Comparison of ENCODE assay signal across 8 mouse cellular contexts in genomic region chr7:28982274-28983013, GRCm38 (mm10). TPM values are rescaled to one million over a fixed set of nuclear protein-coding genes. Genes with fewer than 3 reads are reported as not detected.
DNase-seq lines count a peak whose midpoint lies in the region; ATAC-seq lines count a peak whose summit lies in the region.

No protein-coding gene starts in this region.

- ATAC-seq in activated CD4-positive, CD25-positive, alpha-beta regulatory T cell, adult 4 months: peak; percentile 83
- ATAC-seq in heart, embryonic 14.5 days (ENCODE audit: insufficient number of reproducible peaks, insufficient read depth, low FRiP score, low read depth): peak; percentile 29
- 0 out of 2 replicates have a peak, but pooled peaks have one; percentile 5 for ATAC-seq in limb, embryonic 15.5 days (ENCODE audit: insufficient number of reproducible peaks, low FRiP score, low TSS enrichment, low read depth)
- peak; percentile 75 for ATAC-seq in midbrain, embryonic 15.5 days (replicated peaks)

- WGBS in heart, embryonic 14.5 days: 16% methylated on average over 19 of the region's 19 CpGs
- WGBS in limb, embryonic 15.5 days: 7% methylated on average over 19 of the region's 19 CpGs
- 16% methylated on average over 19 of the region's 19 CpGs for WGBS in midbrain, embryonic 15.5 days

- DNase-seq in cerebellum, postnatal 14 days: peak; percentile 24 to 26
- no peak for DNase-seq in cerebellum, postnatal 4 days (ENCODE audit: low spot score in 2 of 2)
- DNase-seq in thymus, postnatal 14 days: peak; percentile 93
- DNase-seq in ovary, postnatal 36 days (ENCODE audit: low spot score): no peak

- no peaks in the 10 kb centered on the region for H3K27me3 ChIP-seq in heart, embryonic 14.5 days (ENCODE audit: control insufficient read depth, insufficient read depth, low read length)
- no peaks in the 10 kb centered on the region for H3K27me3 ChIP-seq in limb, embryonic 15.5 days
- H3K27me3 ChIP-seq in midbrain, embryonic 15.5 days (replicated peaks): no peaks in the 10 kb centered on the region

- peak overlapping the region; percentile 81 for H3K4me2 ChIP-seq in heart, embryonic 14.5 days (ENCODE audit: low read length)
- H3K4me2 ChIP-seq in limb, embryonic 15.5 days: peak overlapping the region; percentile 81
- H3K4me2 ChIP-seq in midbrain, embryonic 15.5 days: peak overlapping the region; percentile 86

- peaks cover 14% of the 10 kb centered on the region in 2 experiments for H3K4me1 ChIP-seq in heart, embryonic 14.5 days (ENCODE audit: control insufficient read depth in 2 of 2, insufficient read depth in 2 of 2, low read length in 2 of 2)
- peaks cover 21% of the 10 kb centered on the region for H3K4me1 ChIP-seq in limb, embryonic 15.5 days
- H3K4me1 ChIP-seq in midbrain, embryonic 15.5 days: peaks cover 21% of the 10 kb centered on the region

- peak overlapping the region; percentile 53 to 66 for H3K4me3 ChIP-seq in heart, embryonic 14.5 days (ENCODE audit: control insufficient read depth in 1 of 2, insufficient read depth in 1 of 2, low read depth in 1 of 2, low read length in 2 of 2)
- H3K4me3 ChIP-seq in limb, embryonic 15.5 days: peak overlapping the region; percentile 75
- peak overlapping the region; percentile 73 for H3K4me3 ChIP-seq in midbrain, embryonic 15.5 days

- H3K9me3 ChIP-seq in heart, embryonic 14.5 days (ENCODE audit: control insufficient read depth, low read length): no peaks in the 10 kb centered on the region
- H3K9me3 ChIP-seq in limb, embryonic 15.5 days: no peaks in the 10 kb centered on the region
- H3K9me3 ChIP-seq in midbrain, embryonic 15.5 days: no peaks in the 10 kb centered on the region

- H3K36me3 ChIP-seq in heart, embryonic 14.5 days (ENCODE audit: control insufficient read depth, insufficient read depth, low read length): peaks cover 25% of the 10 kb centered on the region
- H3K36me3 ChIP-seq in limb, embryonic 15.5 days: peaks cover 18% of the 10 kb centered on the region
- H3K36me3 ChIP-seq in midbrain, embryonic 15.5 days (replicated peaks): peaks cover 15% of the 10 kb centered on the region

- H3K9ac ChIP-seq in heart, embryonic 14.5 days (ENCODE audit: low read length): peak overlapping the region; percentile 80
- peak overlapping the region; percentile 55 for H3K9ac ChIP-seq in limb, embryonic 15.5 days
- H3K9ac ChIP-seq in midbrain, embryonic 15.5 days: peak overlapping the region; percentile 54

- H3K27ac ChIP-seq in heart, embryonic 14.5 days (replicated peaks in 1 of 2; ENCODE audit: control insufficient read depth in 1 of 2, insufficient read depth in 1 of 2, low read depth in 2 of 2, low read length in 2 of 2): peak overlapping the region; percentile 76 to 86
- H3K27ac ChIP-seq in limb, embryonic 15.5 days: peak overlapping the region; percentile 92
- H3K27ac ChIP-seq in midbrain, embryonic 15.5 days: peak overlapping the region; percentile 79

RNA-seq across cellular contexts. Expression of gene Map4k1, which starts 0.6 kb away (rescaled TPM):
- polyA plus RNA-seq in activated CD4-positive, CD25-positive, alpha-beta regulatory T cell, adult 4 months (2017; shearing (Covaris generic)): 100 to 1,000 TPM in 1 of 2 experiments, 10 to 100 TPM in 1; 88.8 to 120 TPM
- 2.8 and 3.3 TPM in 2 replicates for polyA plus RNA-seq in heart, embryonic 14.5 days (2014; fragmentation: Nextera tagmentation; extraction: Ambion mirVana)
- polyA plus RNA-seq in limb, embryonic 15.5 days (2015; fragmentation: Nextera tagmentation; extraction: Ambion mirVana): 7.2 and 7.6 TPM in 2 replicates
- polyA plus RNA-seq in midbrain, embryonic 15.5 days (2015; fragmentation: Nextera tagmentation; extraction: Ambion mirVana): 8.5 and 11.4 TPM in 2 replicates

RNA-seq across cellular contexts. Expression of gene Eif3k, which starts 0.8 kb away (rescaled TPM):
- 100 to 1,000 TPM; 603 to 630 TPM for polyA plus RNA-seq in activated CD4-positive, CD25-positive, alpha-beta regulatory T cell, adult 4 months (2017; shearing (Covaris generic))
- 286 and 319 TPM in 2 replicates for polyA plus RNA-seq in heart, embryonic 14.5 days (2014; fragmentation: Nextera tagmentation; extraction: Ambion mirVana)
- polyA plus RNA-seq in limb, embryonic 15.5 days (2015; fragmentation: Nextera tagmentation; extraction: Ambion mirVana): 372 and 387 TPM in 2 replicates
- 269 and 284 TPM in 2 replicates for polyA plus RNA-seq in midbrain, embryonic 15.5 days (2015; fragmentation: Nextera tagmentation; extraction: Ambion mirVana)

RNA-seq across cellular contexts. Expression of gene Actn4, which starts 20.3 kb away (rescaled TPM):
- 100 to 1,000 TPM in 1 of 2 experiments, 10 to 100 TPM in 1; 84.6 to 128 TPM for polyA plus RNA-seq in activated CD4-positive, CD25-positive, alpha-beta regulatory T cell, adult 4 months (2017; shearing (Covaris generic))
- 221 and 228 TPM in 2 replicates for polyA plus RNA-seq in heart, embryonic 14.5 days (2014; fragmentation: Nextera tagmentation; extraction: Ambion mirVana)
- polyA plus RNA-seq in limb, embryonic 15.5 days (2015; fragmentation: Nextera tagmentation; extraction: Ambion mirVana): 347 and 359 TPM in 2 replicates
- polyA plus RNA-seq in midbrain, embryonic 15.5 days (2015; fragmentation: Nextera tagmentation; extraction: Ambion mirVana): 140 and 143 TPM in 2 replicates

Comparison
In these comparisons a context has a peak if more than half of its experiments do, and no peak if none do; other contexts are left out.
1. DNase-seq: peak in cerebellum, postnatal 14 days (2 of 2) and thymus, postnatal 14 days (single experiment); none in cerebellum, postnatal 4 days (0 of 2) and ovary, postnatal 36 days (single experiment).
2. ATAC-seq: peak in every context shown above with its lines; median percentile 83 in activated CD4-positive, CD25-positive, alpha-beta regulatory T cell, adult 4 months; 75 in midbrain, embryonic 15.5 days; 29 in heart, embryonic 14.5 days; 5 in limb, embryonic 15.5 days.
3. Peak in every context shown above with its lines, with median percentiles within 50 percentile points of each other: H3K27ac ChIP-seq, H3K4me2 ChIP-seq, H3K4me3 ChIP-seq and H3K9ac ChIP-seq.